Mouse (Mus musculus) small intestine, adult 2 months (tissue): ENCODE data around the gene Tsc1. TPM values are rescaled to one million over a fixed set of nuclear protein-coding genes. Genes with fewer than 3 reads are reported as not detected.

Experiments used
- H3K27ac ChIP-seq: fragments of 200-500 bp; 2 replicates; pipeline ENCODE4 v1.5.1; 2012; ENCODE audit warnings: low read depth, low read length, control low read depth, inconsistent platforms; ENCODE audit not compliant: insufficient read depth
- H3K27me3 ChIP-seq: fragments of 200-500 bp; 2 replicates; pipeline ENCODE4 v1.6.1; 2012; ENCODE audit warnings: mild to moderate bottlenecking, moderate library complexity, low read length, inconsistent platforms; ENCODE audit not compliant: control insufficient read depth, insufficient read depth
- H3K36me3 ChIP-seq: fragments of 200-500 bp; 2 replicates; pipeline ENCODE4 v1.6.1; 2012; ENCODE audit warnings: mild to moderate bottlenecking, low read length, control low read depth, inconsistent platforms; ENCODE audit not compliant: control insufficient read depth, insufficient read depth
- H3K4me1 ChIP-seq: fragments of 200-500 bp; 2 replicates; pipeline ENCODE4 v1.6.1; 2012; ENCODE audit warnings: low read length, inconsistent platforms, mixed read lengths; ENCODE audit not compliant: control insufficient read depth, insufficient read depth, insufficient read length
- H3K4me3 ChIP-seq: fragments of 200-500 bp; 2 replicates; pipeline ENCODE4 v1.5.1; 2012; ENCODE audit warnings: low read depth, mild to moderate bottlenecking, control low read depth, inconsistent platforms, low read length, moderate library complexity
- CTCF ChIP-seq: fragments of 200-500 bp; IDR thresholded peaks from 2 replicates; pipeline ENCODE4 v1.5.1; 2012; ENCODE audit warnings: low read depth, mild to moderate bottlenecking, control low read depth, inconsistent platforms, low read length, moderate library complexity, mixed read lengths; ENCODE audit not compliant: insufficient replicate concordance, insufficient read length; ENCODE audit errors: extremely low read depth
- POLR2A ChIP-seq: fragments of 200-500 bp; IDR thresholded peaks from 2 replicates; pipeline ENCODE4 v1.6.1; 2012; ENCODE audit warnings: low read depth, mild to moderate bottlenecking, control low read depth, inconsistent platforms, low read length, moderate library complexity
- WGBS: fragments of 180-500 bp; shearing (Covaris S2); methylation state at CpG from one replicate; pipeline ENCODE4 v1.1.7; 2018; 5-methylcytosine and 5-hydroxymethylcytosine counted together
- polyA plus RNA-seq: library from polyadenylated mRNA; depleted of rRNA; stranded (reverse); fragments of >200 nt; gene quantifications from 2 replicates; pipeline ENCODE4 v1.2.3, GENCODE M21; 2012

The Tsc1 gene
- polyA plus RNA-seq, 1 experiment = 7.0 TPM

GRCm38 (mm10) chr2:28699361-28700335 is 58.6 kb downstream of the Tsc1 start, which contains the start of the genes Spaca9 and Ak8:
Gene Spaca9, minus strand, starts transcription at chr2:28699727.
Gene Ak8, plus strand, starts transcription at chr2:28700164.
- TF ChIP-seq CTCF = no peak
- Histone ChIP-seq H3K36me3 (no peaks in the 10 kb centered on the region), H3K4me3 (peak within 1 kb of the TSS; percentile 71), H3K27me3 (no peaks in the 10 kb centered on the region), H3K4me1 (peaks cover 7% of the 10 kb centered on the region), H3K27ac (no peak within 1 kb of the TSS)
- 2% methylated on average over 53 of the region's 53 CpGs for WGBS

- Histone ChIP-seq H3K36me3 (no peaks in the 10 kb centered on the region), H3K4me3 (no peak overlapping the region), H3K4me1 (peaks cover 7% of the 10 kb centered on the region), H3K27ac (no peak overlapping the region), H3K27me3 (no peaks in the 10 kb centered on the region)
- TF ChIP-seq POLR2A = no peak
- no peak for TF ChIP-seq CTCF
- WGBS = 52% methylated on average over 8 of the region's 8 CpGs
Measured at GRCm38 (mm10) chr2:28701646-28702262, 60.7 kb downstream of the Tsc1 start.

- Histone ChIP-seq H3K4me3 (no peak overlapping the region), H3K27ac (no peak overlapping the region), H3K4me1 (no peaks in the 10 kb centered on the region), H3K27me3 (no peaks in the 10 kb centered on the region), H3K36me3 (no peaks in the 10 kb centered on the region)
- TF ChIP-seq POLR2A = no peak
- TF ChIP-seq CTCF = no peak
- 46% methylated on average over 8 of the region's 8 CpGs for WGBS
Measured at GRCm38 (mm10) chr2:28706106-28706636, 65.1 kb downstream of the Tsc1 start.

GRCm38 (mm10) chr2:28706787-28707186 is 65.8 kb downstream of the Tsc1 start:
- Histone ChIP-seq H3K27me3 (no peaks in the 10 kb centered on the region), H3K4me1 (no peaks in the 10 kb centered on the region), H3K4me3 (no peak overlapping the region), H3K27ac (no peak overlapping the region), H3K36me3 (no peaks in the 10 kb centered on the region)
- no peak for TF ChIP-seq CTCF
- TF ChIP-seq POLR2A = no peak
- 23% methylated on average over 6 of the region's 6 CpGs for WGBS

- no peaks in the 10 kb centered on the region for H3K27me3 ChIP-seq
- no peaks in the 10 kb centered on the region for H3K36me3 ChIP-seq
- 80% methylated on average over 8 of the region's 8 CpGs for WGBS
- H3K4me1 ChIP-seq = no peaks in the 10 kb centered on the region
- H3K27ac ChIP-seq = no peak overlapping the region
- TF ChIP-seq POLR2A = no peak
- TF ChIP-seq CTCF = no peak
- H3K4me3 ChIP-seq = no peak overlapping the region
Measured at GRCm38 (mm10) chr2:28713036-28713435, 72.0 kb downstream of the Tsc1 start.

- H3K27ac ChIP-seq = no peak overlapping the region
- H3K4me1 ChIP-seq = no peaks in the 10 kb centered on the region
- 84% methylated on average over 8 of the region's 8 CpGs for WGBS
- H3K27me3 ChIP-seq = no peaks in the 10 kb centered on the region
- no peak overlapping the region for H3K4me3 ChIP-seq
- TF ChIP-seq POLR2A (no peak), CTCF (no peak)
- H3K36me3 ChIP-seq = no peaks in the 10 kb centered on the region
Measured at GRCm38 (mm10) chr2:28722419-28722818, 81.4 kb downstream of the Tsc1 start.

- TF ChIP-seq CTCF = no peak
- no peak for TF ChIP-seq POLR2A
- Histone ChIP-seq H3K27me3 (no peaks in the 10 kb centered on the region), H3K36me3 (no peaks in the 10 kb centered on the region), H3K4me1 (no peaks in the 10 kb centered on the region), H3K4me3 (no peak overlapping the region), H3K27ac (no peak overlapping the region)
- 41% methylated on average over 9 of the region's 9 CpGs for WGBS
Measured at GRCm38 (mm10) chr2:28723912-28724311, 82.9 kb downstream of the Tsc1 start.
